Mouse (Mus musculus) gastrocnemius, postnatal 14 days (tissue): ENCODE measurements at regions not wholly inside any gene's neighbourhood (a gene's known extent, or its start where the extent isn't known, plus 50 kb on each side); places are given as distances from the start of the nearest gene placed in this dataset.

Experiments used
- DNase-seq: peaks from one replicate; pipeline ENCODE4 v3.0.0; 2021; ENCODE audit warnings: mixed read lengths
- intact Hi-C: fragments of 180-260 bp; cut with DNase I; formaldehyde crosslinking; loops from one replicate; pipeline ENCODE4 v1.15.1; 2025; ENCODE audit warnings: low total_unique reads

- intact Hi-C loops = no loop called here
Observed at GRCm38 (mm10) chr5:19130639-19131038, 96.2 kb upstream of the Magi2 start.

DNA sequence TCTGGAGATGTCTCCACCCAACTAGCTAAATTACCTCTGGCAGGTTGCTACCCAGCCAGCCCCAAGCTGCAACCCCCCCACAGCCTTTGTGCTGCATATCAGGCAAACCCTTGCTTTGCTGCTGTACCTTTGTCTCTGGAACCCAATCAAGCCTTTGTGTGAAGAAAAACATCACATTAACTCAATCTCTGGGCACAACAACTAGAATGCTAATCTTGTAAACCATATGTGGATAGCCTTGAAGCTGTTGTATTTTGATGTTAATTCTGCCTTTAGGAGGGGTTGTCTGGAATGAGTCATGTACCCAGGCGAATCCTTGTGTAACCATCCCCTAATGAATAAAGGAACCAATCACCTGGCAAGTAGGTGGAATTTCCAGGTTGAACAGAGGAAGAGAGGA lies 72.3 kb upstream of the Magi2 start:
- intact Hi-C loops = no loop called here
- DNase-seq = no peak

More at GRCm38 (mm10) chr5:19130639-19131038, 96.2 kb upstream of the Magi2 start:
- no peak for DNase-seq

DNA sequence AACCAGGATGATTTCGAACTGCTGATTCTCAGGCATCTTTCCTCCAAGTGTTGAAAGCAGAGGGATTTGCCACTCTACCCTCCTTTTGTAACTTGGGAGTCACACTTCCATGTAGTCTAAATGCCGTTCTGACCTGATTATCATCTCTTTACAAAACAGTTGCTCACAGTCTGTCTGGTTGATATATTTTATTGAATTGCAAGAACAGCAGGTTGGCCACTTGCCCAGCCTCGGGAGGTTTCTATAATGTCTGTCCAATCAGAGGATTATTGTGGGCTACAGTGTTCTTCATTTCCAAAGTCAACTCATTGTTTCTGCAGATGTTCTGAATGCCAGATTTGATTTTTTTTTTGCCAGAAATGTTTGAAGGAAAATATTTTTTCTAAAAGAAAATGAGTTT lies 68.6 kb upstream of the Magi2 start:
- intact Hi-C loops = no loop called here
- peak; percentile 11 for DNase-seq

- DNase-seq = no peak
- intact Hi-C loops = no loop called here
Observed at GRCm38 (mm10) chr5:19160256-19160655, 66.6 kb upstream of the Magi2 start.
